Mouse (Mus musculus) ovary, postnatal 36 days (tissue): Measurements from ENCODE around the gene Akap8.
A peak's percentile ranks its signal among the peaks of the same experiment; 100 is the strongest.

ENCODE experiments used
- DNase-seq: peaks from one replicate; pipeline ENCODE4 v3.0.0; 2022; ENCODE audit warnings: low spot score, mixed read lengths

The Akap8 gene

GRCm38 (mm10) chr17:32320597-32321389 is at the start of gene Akap8:
TSS of gene Akap8 (minus strand) at chr17:32321238.
- peak; percentile 96 for DNase-seq

- DNase-seq, result no peak
These were observed 48.0 kb upstream of the Akap8 start for GRCm38 (mm10) chr17:32368991-32369578.

- no peak for DNase-seq
These were observed 46.7 kb upstream of the Akap8 start for GRCm38 (mm10) chr17:32367706-32368105.

- DNase-seq, result no peak
These were observed 44.3 kb upstream of the Akap8 start for GRCm38 (mm10) chr17:32365296-32365695.

- no peak for DNase-seq
These were observed 43.8 kb upstream of the Akap8 start for GRCm38 (mm10) chr17:32364850-32365249.

- DNase-seq, result peak; percentile 92
These were observed 43.3 kb upstream of the Akap8 start for GRCm38 (mm10) chr17:32364331-32364730.

GRCm38 (mm10) chr17:32363821-32364301 is 42.8 kb upstream of the Akap8 start:
- DNase-seq, result no peak

GRCm38 (mm10) chr17:32362686-32363085 is 41.6 kb upstream of the Akap8 start:
- no peak for DNase-seq

- peak; percentile 72 for DNase-seq
These were observed 38.9 kb upstream of the Akap8 start for GRCm38 (mm10) chr17:32359928-32360327.

- DNase-seq, result no peak
These were observed 37.9 kb upstream of the Akap8 start for GRCm38 (mm10) chr17:32358943-32359340.

GRCm38 (mm10) chr17:32358192-32358942 is 37.3 kb upstream of the Akap8 start:
- no peak for DNase-seq

GRCm38 (mm10) chr17:32356766-32357760 is 36.0 kb upstream of the Akap8 start:
- no peak for DNase-seq

GRCm38 (mm10) chr17:32356281-32356680 is 35.2 kb upstream of the Akap8 start:
- no peak for DNase-seq

GRCm38 (mm10) chr17:32355031-32355430 is 34.0 kb upstream of the Akap8 start:
- no peak for DNase-seq

- no peak for DNase-seq
These were observed 33.2 kb upstream of the Akap8 start for GRCm38 (mm10) chr17:32354211-32354610.

GRCm38 (mm10) chr17:32353696-32354095 is 32.7 kb upstream of the Akap8 start:
- DNase-seq, result peak; percentile 53

- DNase-seq, result no peak
These were observed 30.7 kb upstream of the Akap8 start for GRCm38 (mm10) chr17:32351726-32352125.

GRCm38 (mm10) chr17:32351269-32351668 is 30.2 kb upstream of the Akap8 start:
- no peak for DNase-seq

- DNase-seq, result peak; percentile 90
These were observed 29.4 kb upstream of the Akap8 start, which contains the start of gene Akap8l for GRCm38 (mm10) chr17:32350382-32350983. TSS of gene Akap8l (minus strand) at chr17:32350607.

GRCm38 (mm10) chr17:32349851-32350381 is 28.9 kb upstream of the Akap8 start:
- DNase-seq, result no peak
